Mouse (Mus musculus) cerebellum, adult 11 months (tissue): Measurements from ENCODE around the gene Nudcd3.

ENCODE experiments used
- DNase-seq: peaks from one replicate; pipeline ENCODE4 v3.0.0; 2022

Gene Nudcd3

DNA sequence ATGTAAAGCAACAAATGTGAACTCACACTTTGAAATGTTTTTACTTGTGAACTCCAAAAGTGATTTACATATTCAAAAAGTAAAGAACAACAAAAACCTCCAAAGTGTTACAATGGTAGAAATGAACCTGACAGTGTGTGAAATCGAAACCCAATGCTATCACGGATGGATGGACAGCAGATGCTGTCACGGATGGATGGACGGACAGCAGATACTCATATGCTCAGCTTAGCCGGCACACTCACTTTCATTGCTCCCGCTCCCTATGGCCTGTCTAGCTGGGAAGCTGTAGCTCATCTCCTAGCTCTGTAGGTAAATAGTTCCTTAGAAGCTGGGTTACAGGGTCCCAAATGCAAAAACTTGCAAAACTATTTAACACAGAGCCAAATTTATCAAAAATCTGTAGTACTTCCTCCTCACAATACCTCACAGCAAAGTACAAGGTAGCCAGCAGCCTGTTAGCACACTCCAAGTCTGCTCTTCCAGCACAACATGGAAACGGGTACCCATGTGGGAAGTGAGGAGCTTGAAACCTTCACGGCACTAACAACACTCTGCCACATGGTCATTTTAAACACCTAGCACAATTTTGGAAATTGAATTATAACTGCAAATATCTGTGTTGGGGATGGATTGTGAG, 22.3 kb downstream of the Nudcd3 start:
- DNase-seq: no peak

DNA sequence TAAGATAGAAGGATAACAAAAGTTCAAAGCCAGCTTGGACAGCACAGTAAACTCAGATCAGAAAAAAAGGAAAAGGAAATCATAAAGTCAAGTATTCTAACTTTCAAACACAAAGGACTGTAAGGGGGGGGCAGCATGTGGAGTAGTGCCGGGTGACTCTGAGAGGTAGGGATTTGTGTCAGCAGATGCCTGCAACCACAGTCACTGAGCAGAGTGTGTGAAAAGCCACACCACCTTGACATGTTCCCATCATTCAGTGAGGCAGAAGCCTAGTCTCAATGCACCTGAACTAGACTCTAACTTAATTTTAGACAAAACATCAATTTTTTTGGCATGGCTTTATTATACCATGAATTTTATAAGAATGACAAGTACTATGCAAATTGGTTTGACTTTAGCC, 24.7 kb downstream of the Nudcd3 start:
- no peak for DNase-seq

DNA sequence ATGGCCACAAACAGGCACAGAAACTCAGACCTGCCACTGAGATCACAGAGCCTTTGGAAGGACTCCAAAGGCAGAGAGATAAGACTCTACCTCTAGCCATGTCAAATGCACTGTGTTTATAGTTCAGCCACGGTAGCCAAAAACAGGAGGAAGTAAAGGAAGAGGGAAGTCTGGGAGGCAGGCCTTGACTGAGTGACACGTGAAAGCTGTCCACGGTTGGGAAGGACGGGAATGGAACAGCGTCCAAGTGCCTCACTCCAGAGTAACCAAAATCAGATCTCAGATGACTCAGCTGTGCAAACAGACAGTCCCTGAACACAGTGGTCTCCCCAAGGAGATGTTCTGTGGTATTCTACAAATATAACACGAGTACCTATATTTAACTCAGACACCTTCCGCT, 25.5 kb downstream of the Nudcd3 start:
- no peak for DNase-seq

DNA sequence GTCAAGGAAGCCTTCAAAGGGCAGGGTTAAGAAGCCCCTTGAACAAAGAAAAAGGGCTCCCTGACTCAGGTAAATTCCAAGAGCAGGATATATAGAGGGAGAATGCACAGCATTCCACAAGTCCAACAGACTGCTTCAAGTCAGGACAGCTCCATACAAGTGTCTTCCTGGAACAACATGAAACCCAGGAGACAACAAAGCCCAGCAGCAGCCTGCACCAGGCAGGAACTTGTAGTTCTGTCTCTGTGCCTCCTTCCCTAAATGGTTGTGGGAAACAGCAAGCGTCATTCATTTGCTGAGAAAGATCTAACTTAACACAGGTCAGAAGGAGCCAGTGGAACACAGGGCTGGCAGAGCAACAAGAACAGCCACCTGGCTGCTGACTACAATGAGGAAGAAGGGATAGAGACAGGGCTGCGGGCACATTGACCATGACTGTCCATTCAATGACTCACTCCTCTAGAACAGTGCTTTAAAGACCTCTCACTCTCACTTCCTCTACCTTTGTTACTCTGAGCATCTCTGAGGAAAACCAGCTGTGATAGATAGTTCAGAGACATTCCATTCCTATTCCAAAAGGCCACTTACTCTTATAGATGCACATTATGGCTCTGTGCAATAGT, 31.1 kb downstream of the Nudcd3 start:
- DNase-seq: no peak

DNA sequence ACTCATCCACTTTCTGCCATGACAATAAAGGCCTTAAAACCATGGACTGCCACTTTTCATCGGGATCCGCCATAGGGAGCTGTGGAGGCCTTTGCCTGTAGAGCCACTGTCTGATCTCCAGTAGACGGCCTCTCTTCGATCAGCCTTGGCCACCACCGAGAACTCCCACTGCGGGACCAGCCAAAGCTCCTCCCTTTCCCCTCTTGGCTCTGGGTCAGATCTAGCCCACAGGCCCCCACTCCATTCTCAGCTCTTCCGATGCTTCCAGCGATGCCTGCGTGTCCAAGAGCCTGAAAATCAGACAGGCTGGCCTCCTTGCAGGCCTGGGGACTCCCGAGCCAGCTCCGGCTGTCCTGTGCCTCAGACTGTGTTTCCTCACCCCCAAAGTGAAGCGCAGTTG, 33.9 kb downstream of the Nudcd3 start:
- DNase-seq: no peak

DNA sequence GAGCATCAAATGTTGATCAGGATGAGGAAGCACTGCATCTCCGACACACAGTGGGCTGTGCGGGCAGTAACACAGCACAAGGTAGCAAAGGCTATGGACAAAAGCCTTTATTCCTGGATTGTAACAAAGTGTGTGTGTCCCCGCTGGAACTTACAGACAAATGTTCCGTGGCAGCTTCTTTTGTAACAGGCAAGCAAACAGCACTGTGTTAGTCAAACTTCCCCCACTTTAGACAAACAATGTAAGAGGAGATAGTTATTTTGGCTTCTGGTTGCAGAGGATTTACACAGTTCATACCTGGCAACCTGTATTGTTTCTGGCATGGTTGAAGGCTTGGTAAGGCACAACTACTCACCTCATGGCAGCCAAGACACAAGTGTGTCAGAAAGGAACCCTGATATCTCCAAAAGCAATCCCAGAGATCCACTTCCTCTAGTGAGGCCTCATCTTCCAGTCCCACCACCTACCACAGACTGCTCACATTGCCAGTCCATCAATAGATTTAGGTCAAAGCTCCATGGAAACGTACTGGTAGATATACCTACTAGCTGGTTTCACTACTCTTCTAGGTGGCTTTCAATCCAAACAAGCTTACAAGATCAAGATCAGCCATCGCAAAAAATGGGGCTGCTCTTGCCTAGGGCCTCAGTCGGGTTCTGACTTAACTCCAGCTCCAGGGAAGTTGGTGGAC, 34.7 kb downstream of the Nudcd3 start:
- DNase-seq: no peak

DNA sequence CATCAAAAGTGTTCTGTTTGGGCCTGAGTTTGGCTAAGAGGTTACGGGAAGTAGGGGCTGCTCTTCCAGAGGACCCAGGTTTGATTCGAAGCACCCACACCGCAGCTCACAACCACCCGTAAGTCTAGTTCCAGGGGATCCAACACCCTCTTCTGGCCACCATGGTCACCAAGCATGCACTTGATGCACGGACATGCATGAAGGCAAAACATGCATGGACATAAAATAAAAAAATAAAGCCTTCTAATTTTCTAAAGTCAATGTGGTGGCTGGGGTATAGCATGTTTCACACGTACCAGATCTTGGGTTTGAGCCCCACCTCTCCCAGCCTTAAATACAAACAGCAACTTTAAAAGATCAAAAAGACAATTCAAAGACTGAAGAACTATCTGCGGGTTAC, 35.4 kb downstream of the Nudcd3 start:
- DNase-seq: no peak

DNA sequence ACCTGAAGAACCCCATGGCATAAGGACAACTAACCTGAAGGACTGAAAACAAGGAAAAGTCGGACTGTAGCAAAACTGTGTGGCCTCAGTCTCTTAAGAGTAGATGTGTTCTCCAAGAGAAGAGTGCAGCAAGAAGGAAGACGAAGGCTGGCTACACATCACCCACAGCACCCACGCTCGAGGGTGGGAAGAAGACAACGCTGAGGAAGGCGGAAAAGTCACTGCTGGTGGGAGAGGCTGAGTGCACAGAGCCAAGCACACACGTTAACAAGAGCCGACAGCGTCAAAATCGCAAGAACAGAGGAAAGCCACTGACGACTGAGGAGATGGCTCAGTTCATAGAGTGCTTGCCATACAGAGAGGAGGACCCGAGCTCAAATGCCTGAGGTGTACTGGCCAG, 36.5 kb downstream of the Nudcd3 start:
- no peak for DNase-seq

DNA sequence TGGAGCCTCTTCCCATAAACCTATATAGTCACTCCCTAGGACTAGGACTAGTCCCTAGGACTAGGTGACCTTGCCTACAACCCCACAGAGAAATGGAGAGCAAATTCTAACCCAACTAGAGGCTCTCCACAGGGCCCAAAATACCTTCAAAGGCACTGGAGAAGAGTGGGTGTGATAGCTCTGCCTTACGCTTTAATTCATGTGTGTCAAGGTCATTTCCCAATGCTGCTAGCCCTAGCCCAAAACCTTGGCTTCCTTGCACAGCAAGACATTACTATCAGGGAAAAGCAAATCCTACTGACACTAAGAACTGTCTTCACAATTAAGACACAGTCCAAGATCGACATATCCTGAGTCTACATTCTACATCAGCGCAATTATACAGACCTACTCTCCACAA, 37.2 kb downstream of the Nudcd3 start:
- DNase-seq: no peak

DNA sequence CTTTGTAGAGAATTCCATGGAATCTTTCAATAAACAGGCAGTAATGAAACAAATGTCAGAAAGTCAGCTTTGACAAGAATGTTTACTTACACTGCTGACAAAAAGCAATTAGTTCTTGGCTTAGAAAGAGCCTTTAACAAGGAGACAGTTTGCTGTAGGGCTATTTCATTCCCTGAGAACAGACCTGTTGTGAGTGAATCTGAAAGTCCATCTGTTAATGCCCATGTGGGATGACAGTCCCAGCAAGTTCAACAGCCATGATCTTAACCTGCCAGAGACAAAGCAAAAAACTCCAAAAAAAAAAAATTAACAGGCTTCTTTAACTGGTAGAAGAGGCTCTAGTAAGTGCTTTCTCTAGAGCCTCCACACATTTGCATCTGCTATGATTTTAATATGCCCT, 38.7 kb downstream of the Nudcd3 start:
- no peak for DNase-seq

DNA sequence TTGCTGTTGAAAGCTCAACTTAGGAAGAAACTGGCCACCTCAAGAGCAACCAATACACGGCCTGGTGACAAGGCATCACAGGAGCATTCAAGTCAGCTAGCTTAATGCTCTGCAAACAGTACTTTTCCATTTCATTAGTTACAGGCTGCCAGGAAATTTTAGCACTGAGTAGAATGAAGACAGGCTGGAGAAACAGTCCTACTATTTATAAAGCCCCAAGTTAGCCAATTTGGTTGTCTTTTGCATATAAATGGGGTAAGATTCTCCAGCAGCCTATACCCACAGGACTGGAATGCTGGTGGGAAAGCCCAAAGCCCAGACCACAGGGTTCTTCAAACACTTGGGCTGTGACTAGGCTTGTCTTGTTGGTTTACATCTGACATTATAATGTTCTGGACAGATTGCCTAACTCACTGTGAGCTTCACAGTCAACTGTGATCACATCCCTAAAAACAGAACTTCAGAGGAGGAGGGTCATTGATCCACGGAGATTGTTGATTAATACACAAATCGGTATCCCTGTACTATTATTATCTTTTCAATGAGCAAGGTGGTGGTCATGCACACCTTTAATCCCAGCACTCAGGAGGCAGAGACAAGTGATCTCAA, 39.4 kb downstream of the Nudcd3 start:
- no peak for DNase-seq

DNA sequence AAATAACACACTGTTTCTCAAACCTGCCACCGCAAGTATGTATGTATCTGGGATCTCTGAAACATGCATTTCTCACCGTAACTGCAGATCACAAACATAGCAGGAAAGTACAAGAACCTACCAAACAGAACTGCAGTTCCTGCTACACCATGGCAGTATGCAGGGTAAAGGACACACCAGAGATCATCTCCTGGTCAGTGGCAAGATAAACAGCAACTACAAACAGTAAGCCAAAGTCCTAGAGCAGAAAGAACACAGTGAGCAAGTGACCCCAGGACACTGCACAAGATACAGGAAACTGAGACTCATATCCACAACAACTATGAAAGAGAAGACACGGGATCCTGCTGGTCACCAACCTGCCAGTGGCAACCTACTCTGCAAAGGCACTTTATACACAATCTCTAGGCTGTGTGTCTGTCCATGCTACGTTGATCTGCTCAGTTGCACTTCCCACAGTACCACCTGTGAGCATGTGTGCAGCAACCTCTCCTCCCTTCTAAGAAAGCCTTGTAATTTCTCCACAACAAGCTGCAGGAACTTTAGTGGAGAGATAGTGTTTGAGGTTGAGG, 40.4 kb downstream of the Nudcd3 start:
- DNase-seq: no peak

DNA sequence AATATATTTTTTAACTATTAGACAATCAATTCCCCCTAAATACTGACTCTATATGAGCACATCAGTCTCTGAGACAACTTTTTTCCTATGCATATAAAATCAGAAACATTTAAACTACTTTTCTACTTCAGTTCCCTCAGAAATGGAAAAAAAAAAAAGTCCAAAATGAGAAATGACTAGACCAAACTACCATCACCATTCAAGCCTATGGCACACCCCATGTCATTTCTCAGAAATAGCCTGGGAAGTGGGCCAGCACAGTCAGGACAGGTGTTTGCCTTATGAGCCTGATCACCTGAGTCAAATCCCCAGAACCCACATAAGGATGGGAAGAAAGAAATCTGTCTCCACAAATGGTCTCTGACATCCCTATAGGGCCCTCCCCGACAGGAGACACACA, 41.7 kb downstream of the Nudcd3 start:
- no peak for DNase-seq

DNA sequence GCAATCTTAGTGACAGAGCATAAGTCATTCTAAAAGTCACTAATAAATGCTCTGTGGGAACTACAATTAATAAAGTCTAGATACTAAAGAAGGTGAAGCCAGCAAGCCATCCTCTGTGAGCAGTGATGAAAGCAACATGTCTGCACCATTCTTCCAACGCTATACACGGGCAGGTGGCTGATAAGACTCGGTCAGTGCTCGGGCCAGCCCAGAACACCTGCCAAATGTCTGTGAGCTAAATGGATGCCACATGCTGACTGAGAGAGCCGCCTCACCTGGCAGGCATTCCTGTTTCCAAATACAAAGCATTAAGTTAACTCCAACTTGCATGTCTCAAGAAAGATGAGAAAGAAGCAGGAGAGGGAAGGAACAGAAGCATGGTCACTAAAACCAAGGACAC, 43.1 kb downstream of the Nudcd3 start:
- peak; percentile 76 for DNase-seq

DNA sequence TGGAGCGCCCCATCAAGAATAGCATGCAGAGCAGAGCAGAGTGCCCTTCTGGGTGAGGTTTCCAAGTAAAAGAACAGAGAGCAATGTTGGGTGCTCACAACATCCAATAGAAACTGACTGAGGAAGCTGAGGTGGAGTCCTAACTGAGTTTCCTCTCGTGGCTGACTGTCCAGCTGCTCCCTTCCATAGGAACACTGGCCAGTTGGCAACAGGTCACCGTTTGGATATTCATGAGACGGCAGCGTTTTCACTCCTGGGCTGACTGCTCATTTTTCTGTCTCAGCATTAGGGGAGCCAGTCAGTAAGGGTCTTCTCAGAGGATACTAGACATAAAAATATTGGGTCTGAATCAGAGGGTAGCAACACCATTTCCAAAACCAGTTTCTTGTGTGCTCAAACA, 43.6 kb downstream of the Nudcd3 start:
- no peak for DNase-seq

DNA sequence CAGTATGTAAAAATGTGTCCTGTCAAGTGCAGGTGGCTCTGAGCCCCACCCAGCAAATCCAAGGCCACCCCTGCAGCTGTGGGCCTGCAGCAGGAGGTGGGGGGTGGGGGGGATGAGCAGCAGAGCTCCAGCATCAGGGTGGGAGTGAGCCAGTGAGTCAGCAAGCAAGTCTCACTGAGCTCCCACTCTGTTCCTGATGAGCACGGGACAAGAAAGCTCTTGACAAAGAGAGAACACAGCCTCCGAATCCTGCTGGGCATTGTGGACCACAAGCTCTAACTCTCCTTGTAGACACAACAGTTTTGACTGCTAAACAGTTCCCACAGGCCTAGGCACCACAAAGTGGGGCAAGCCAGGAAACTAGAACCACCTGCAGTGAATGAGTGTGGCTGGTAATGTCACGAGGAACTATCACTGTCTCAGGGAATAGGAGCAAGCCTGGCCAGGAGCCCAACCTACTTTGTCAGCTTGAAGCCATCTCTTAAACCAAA, 46.0 kb downstream of the Nudcd3 start:
- no peak for DNase-seq

DNA sequence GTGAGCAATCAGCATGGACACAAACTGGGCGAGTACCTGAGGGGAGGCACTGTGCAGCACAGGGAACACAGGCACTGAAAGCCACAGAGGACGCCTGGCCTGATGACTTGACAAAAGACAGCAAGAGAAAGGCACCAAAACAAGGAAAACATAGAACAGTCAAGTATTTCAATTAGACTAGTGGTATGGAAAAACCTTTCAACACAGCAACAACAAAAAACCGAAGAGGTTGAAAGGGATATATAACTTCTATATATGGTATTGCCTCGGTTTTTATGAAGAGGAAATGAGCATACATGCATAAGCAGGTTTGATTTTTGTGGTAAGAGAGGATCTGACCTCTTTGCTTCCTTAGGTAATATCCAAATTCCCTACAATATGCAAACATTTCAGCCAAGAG, 47.4 kb downstream of the Nudcd3 start:
- DNase-seq: no peak

DNA sequence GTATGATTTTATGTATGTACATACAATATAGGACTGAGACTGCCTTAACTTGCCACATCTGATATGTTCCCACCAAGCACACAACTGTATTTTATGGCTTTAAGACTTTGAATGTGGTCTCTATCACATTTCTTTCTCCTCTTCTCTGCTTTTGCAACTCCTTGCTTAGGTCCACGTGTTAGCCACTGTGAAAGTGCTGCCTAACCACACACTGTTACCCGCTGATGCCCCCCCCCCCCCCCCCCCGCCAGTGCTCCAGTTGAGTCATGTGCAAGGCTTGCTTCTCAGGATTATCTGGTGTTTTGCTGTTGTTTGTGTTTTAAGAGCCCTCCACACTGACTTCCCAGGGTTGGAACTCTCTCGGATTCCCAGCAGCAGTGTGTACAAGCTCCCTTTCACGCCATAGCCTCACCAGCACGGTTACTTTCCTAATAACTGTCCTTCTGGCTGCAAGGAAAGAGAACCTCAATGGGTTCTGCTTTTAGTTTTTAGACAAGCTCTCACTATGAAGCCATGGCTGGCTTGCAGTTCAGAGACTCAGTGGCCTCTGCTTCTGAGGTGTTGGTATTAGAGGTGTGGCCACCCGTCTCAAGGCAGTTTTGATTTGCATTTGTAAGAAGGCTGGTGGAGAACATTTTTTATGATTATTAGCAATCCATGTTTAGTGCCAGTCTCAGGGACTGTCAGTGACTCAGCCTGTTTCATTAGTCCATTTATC, 61.8 kb downstream of the Nudcd3 start:
- DNase-seq: no peak

DNA sequence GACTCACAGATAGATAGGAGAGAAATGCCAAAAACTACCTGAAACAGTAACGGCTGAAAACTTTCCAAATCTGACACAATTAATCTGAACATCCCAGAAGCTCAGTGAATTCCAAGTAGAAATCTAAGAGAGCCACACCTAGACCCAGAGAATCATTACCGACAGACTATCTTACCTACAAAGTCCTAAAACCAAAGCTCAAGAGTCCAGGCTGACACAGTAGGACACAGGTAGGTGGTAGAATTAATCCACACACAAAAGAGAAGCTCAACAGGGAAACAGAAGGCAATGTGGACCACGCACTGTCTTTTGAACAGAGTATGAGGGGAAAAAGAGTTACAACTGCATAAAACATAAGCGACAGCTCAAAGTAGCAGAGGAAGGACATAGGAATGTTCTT, 67.3 kb downstream of the Nudcd3 start:
- DNase-seq: no peak

DNA sequence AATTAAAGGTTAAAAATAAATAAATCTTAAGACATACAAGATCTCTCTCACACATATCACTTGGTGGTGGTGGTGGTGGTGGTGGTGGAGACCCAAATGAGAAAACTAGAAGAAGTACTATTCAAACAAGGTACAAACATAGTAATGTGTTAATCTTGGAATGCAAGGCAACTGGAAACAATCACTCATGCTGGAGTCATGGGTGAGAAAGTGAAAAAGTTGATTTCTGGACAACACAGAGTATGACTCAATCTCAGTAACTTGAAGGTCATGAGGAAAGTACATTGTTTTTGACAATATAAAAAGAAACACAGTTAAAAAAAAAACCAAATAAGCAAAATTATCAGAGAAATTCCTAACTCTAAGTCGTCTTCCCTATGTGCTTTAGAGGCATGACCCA, 69.6 kb downstream of the Nudcd3 start:
- no peak for DNase-seq

DNA sequence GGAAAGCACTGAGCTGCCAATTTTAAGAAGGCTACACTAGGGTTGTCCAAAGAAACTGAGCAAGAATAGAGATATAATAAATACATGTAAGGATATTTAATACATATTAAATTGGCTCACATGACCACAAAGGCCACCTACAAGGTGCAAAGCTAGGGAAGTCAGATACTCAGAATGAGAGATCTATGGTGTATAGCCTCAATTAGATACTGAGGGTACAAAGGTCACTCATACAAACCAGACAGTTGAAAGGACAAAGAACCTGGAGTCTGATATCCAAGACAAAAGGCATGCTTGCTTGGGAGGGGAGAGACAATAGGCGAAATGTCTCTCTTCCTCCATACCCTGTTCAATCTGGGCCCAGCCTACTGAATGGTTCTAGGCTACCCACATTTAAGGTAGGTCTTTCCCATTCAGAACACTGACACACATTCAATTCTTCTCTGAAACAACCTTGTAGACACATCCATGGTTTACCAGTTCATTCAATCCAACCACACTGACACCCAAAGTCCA, 76.6 kb downstream of the Nudcd3 start:
- no peak for DNase-seq

DNA sequence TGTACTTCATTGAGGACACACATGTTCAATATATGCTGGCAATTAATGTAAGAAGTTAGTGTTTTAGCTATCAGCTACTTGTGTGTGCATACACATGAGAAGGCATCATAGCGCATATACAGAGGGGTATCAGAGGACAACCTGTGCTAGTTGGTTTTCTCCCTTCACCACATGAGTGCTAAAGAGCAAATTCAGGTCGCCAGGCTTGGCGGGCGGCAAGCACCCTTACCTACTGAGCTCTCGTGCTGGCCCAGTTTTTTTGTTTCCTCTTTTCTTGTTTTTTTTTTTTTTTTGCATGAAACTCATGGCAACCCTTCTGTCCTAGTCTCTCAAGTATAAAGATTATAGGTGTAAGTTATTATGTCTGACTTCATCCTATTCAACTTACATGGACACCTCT, 77.6 kb downstream of the Nudcd3 start:
- DNase-seq: no peak

DNA sequence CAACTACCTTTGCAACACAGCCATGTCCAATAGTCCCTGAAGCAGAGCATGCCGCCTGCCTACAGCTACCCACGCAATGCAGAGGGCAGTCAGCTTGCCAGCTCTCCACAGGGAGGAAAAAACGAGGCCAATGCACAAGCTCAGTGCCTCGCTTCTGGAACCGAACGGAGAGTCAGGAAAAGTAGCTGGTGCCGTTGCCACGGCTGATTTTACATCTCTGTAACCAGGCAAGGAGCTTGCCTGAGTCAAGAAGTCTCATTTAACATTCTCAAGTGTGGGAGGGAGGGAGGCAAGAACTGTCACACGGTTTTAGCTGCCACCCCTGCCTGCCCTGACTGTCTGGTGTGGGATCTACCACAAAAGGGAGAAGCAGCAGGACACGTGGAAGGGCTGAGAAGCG, 79.6 kb downstream of the Nudcd3 start:
- peak; percentile 96 for DNase-seq
